Mouse (Mus musculus) limb, embryonic 14.5 days (tissue): ENCODE measurements at regions not wholly inside any gene's neighbourhood (a gene's known extent, or its start where the extent isn't known, plus 50 kb on each side); places are given as distances from the start of the nearest gene placed in this dataset.
A peak's percentile ranks its signal among the peaks of the same experiment; 100 is the strongest.

ENCODE experiments used
- ATAC-seq: fragments of 200-750 bp; cut with Nextera tagmentation; 2 replicates; pipeline ENCODE4 v1.8.0; 2017; ENCODE audit warnings: low read depth, moderate number of reproducible peaks, moderate TSS enrichment; ENCODE audit not compliant: low FRiP score
- DNase-seq: peaks from one replicate; pipeline ENCODE4 v3.0.0-alpha.2; 2015; ENCODE audit warnings: low spot score
- H3K27ac ChIP-seq: fragments of 300-500 bp; sonication (generic); replicated peaks from 2 replicates; pipeline ENCODE4 v1.5.1; 2014; ENCODE audit warnings: low read depth, mild to moderate bottlenecking, low read length, moderate library complexity, mixed read lengths
- H3K27me3 ChIP-seq: fragments of 300-500 bp; sonication (generic); 2 replicates; pipeline ENCODE4 v1.6.1; 2014; ENCODE audit warnings: low read length, mixed read lengths; ENCODE audit not compliant: control insufficient read depth, insufficient read depth
- H3K36me3 ChIP-seq: fragments of 300-500 bp; sonication (generic); 2 replicates; pipeline ENCODE4 v1.6.1; 2014; ENCODE audit warnings: mild to moderate bottlenecking, low read length, moderate library complexity, mixed read lengths; ENCODE audit not compliant: control insufficient read depth, insufficient read depth
- H3K4me1 ChIP-seq: fragments of 300-500 bp; sonication (generic); 2 replicates; pipeline ENCODE4 v1.6.1; 2014; ENCODE audit warnings: antibody characterized with exemption, low read length, mixed read lengths; ENCODE audit not compliant: control insufficient read depth, insufficient read depth
- H3K4me2 ChIP-seq: fragments of 300-500 bp; sonication (generic); replicated peaks from 2 replicates; pipeline ENCODE4 v1.6.1; 2014; ENCODE audit warnings: low read depth, mild to moderate bottlenecking, low read length, moderate library complexity; ENCODE audit not compliant: severe bottlenecking
- H3K4me3 ChIP-seq: fragments of 300-500 bp; sonication (generic); replicated peaks from 2 replicates; pipeline ENCODE4 v1.5.1; 2014; ENCODE audit warnings: low read length
- H3K9ac ChIP-seq: fragments of 300-500 bp; sonication (generic); 2 replicates; pipeline ENCODE4 v1.6.1; 2014; ENCODE audit warnings: mild to moderate bottlenecking, low read depth, low read length, moderate library complexity; ENCODE audit not compliant: severe bottlenecking
- H3K9me3 ChIP-seq: fragments of 300-500 bp; sonication (generic); 2 replicates; pipeline ENCODE4 v1.6.1; 2016; ENCODE audit warnings: low read length; ENCODE audit not compliant: control insufficient read depth
- POLR2A ChIP-seq: fragments of 200-500 bp; IDR thresholded peaks from 2 replicates; pipeline ENCODE4 v1.8.0; 2012; ENCODE audit warnings: inconsistent platforms, mild to moderate bottlenecking, moderate library complexity, borderline replicate concordance; ENCODE audit not compliant: insufficient read depth, insufficient read length; ENCODE audit errors: extremely low read depth
- WGBS: fragments of 180-500 bp; shearing (Covaris S2); extraction: QIAGEN DNeasy Blood & Tissue Kit; methylation state at CpG from one replicate; pipeline ENCODE4 v1.1.7; 2014; 5-methylcytosine and 5-hydroxymethylcytosine counted together

GRCm38 (mm10) chr13:101216897-101217480 is 383.8 kb upstream of the Slc30a5 start:
- Histone ChIP-seq H3K9me3 (no peaks in the 10 kb centered on the region), H3K4me1 (peaks cover 38% of the 10 kb centered on the region), H3K27ac (no peak overlapping the region), H3K27me3 (no peaks in the 10 kb centered on the region), H3K4me3 (no peak overlapping the region), H3K9ac (no peak overlapping the region), H3K36me3 (no peaks in the 10 kb centered on the region), H3K4me2 (no peak overlapping the region)
- ATAC-seq: no peak
- whole genome bisulfite sequencing: 30% methylated on average over 8 of the region's 8 CpGs
- no peak for TF ChIP-seq POLR2A
- DNase-seq: peak; percentile 75

DNA sequence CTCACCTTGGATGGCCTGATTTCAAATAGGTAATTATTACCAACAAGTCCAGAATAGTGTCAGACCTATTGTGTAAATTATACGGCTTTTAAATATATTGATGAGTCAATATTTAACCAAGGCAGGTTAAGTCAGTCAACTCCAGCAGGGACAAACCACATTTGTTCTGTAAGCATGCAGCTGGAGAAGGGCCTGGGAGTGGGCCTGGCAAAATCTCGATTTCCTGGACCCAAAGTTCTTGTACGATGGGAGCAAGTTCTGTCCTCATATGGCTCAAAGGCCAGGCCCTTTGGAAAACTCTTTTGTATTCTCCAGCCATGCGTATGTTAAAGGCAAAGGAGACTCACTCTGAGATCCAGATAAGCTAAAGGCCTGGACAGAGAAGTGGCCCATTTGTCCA is 383.2 kb upstream of the Slc30a5 start:
- Histone ChIP-seq H3K27me3 (no peaks in the 10 kb centered on the region), H3K9ac (no peak overlapping the region), H3K9me3 (no peaks in the 10 kb centered on the region), H3K36me3 (no peaks in the 10 kb centered on the region), H3K4me3 (no peak overlapping the region), H3K27ac (no peak overlapping the region), H3K4me2 (no peak overlapping the region), H3K4me1 (peaks cover 38% of the 10 kb centered on the region)
- 39% methylated on average over 4 of the region's 4 CpGs for WGBS
- 0 out of 2 replicates have a peak, but pooled peaks have one; percentile 12 for ATAC-seq
- DNase-seq: no peak
- no peak for TF ChIP-seq POLR2A

DNA sequence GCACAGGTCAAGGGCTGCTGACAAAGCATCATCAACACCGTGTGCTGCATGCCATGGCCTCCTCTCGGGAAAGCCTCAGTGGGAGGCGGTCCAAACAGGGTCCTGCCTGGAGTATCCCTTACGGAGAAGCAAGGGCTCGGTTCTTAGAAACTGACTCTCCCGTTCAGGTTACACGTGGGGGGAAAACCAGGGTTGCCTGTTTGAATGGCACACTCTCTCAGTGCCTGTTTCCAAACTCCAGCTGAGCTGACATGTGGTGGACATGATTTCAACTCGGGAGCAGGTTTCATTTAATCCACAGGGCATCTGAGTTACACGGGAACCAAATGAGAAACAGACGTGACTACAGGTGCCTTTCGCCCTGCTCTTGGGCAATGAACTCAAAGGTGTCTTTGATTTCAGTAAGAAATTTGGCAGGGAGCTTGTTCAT is 382.6 kb upstream of the Slc30a5 start:
- H3K9me3 ChIP-seq: no peaks in the 10 kb centered on the region
- TF ChIP-seq POLR2A: no peak
- no peak overlapping the region for H3K9ac ChIP-seq
- ATAC-seq: peak; percentile 79
- H3K36me3 ChIP-seq: no peaks in the 10 kb centered on the region
- 10% methylated on average over 11 of the region's 11 CpGs for WGBS
- H3K27me3 ChIP-seq: no peaks in the 10 kb centered on the region
- peak; percentile 82 for DNase-seq
- peak overlapping the region; percentile 34 for H3K4me2 ChIP-seq
- H3K27ac ChIP-seq: 0 out of 2 replicates have a peak overlapping the region, but pooled peaks have one; percentile 15
- H3K4me3 ChIP-seq: no peak overlapping the region
- H3K4me1 ChIP-seq: peaks cover 38% of the 10 kb centered on the region

- H3K27ac ChIP-seq: no peak overlapping the region
- DNase-seq (no peak), ATAC-seq (no peak)
- H3K9me3 ChIP-seq: no peaks in the 10 kb centered on the region
- WGBS: 48% methylated on average over 5 of the region's 5 CpGs
- peak overlapping the region; percentile 34 for H3K4me2 ChIP-seq
- H3K4me1 ChIP-seq: peaks cover 38% of the 10 kb centered on the region
- H3K4me3 ChIP-seq: no peak overlapping the region
- H3K36me3 ChIP-seq: no peaks in the 10 kb centered on the region
- no peak for TF ChIP-seq POLR2A
- no peaks in the 10 kb centered on the region for H3K27me3 ChIP-seq
- no peak overlapping the region for H3K9ac ChIP-seq
Measured at GRCm38 (mm10) chr13:101215131-101215641, 382.0 kb upstream of the Slc30a5 start.

DNA sequence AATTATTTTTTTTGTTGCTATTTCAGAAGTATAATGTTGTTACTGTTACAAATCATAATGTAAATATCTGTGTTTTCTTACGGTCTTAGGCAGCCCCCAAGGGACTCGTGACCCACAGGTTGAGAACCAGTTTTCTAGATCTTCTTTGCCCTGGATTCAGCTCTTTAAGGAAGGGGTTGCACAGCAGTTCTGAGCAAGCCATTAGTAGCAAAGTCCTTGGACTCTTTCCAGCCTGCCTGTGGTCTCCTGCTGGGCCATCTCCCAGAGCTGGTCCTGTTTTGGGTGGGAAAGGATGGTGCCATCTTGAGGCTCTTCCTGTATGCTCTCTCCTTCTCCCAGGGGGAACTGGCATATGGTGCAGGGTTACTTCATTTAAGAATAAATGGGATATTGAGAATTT is 380.9 kb upstream of the Slc30a5 start:
- ATAC-seq (no peak), DNase-seq (peak; percentile 63)
- no peak for TF ChIP-seq POLR2A
- H3K4me3 ChIP-seq: no peak overlapping the region
- H3K4me1 ChIP-seq: peaks cover 38% of the 10 kb centered on the region
- no peak overlapping the region for H3K9ac ChIP-seq
- WGBS: 44% methylated on average over 2 of the region's 2 CpGs
- H3K27ac ChIP-seq: no peak overlapping the region
- H3K27me3 ChIP-seq: no peaks in the 10 kb centered on the region
- no peak overlapping the region for H3K4me2 ChIP-seq
- no peaks in the 10 kb centered on the region for H3K36me3 ChIP-seq
- no peaks in the 10 kb centered on the region for H3K9me3 ChIP-seq
